Mouse (Mus musculus) ovary, postnatal 14 days (tissue): ENCODE measurements around the gene Glud1.
"Not testable (repeated sequence)": the region's sequence is repeated elsewhere in the genome, so short reads cannot be mapped to it uniquely, and the experiment has no call there.

ENCODE experiments used
- DNase-seq: peaks from one replicate; pipeline ENCODE4 v3.0.0; 2022; ENCODE audit warnings: low spot score

Glud1 gene

GRCm38 (mm10) chr14:34353326-34353725 lies 42.8 kb downstream of the Glud1 start:
- no peak for DNase-seq

GRCm38 (mm10) chr14:34354456-34354855 lies 43.9 kb downstream of the Glud1 start:
- no peak for DNase-seq

GRCm38 (mm10) chr14:34355301-34355700 lies 44.8 kb downstream of the Glud1 start, which contains the start of gene Fam25c:
TSS of gene Fam25c (minus strand) at chr14:34355433.
- DNase-seq, result no peak

GRCm38 (mm10) chr14:34357671-34358455 lies 47.3 kb downstream of the Glud1 start:
- no peak for DNase-seq

GRCm38 (mm10) chr14:34359676-34360244 lies 49.2 kb downstream of the Glud1 start:
- DNase-seq, result no peak

- DNase-seq, result no peak
Observed at GRCm38 (mm10) chr14:34360251-34360650, 49.7 kb downstream of the Glud1 start.

- DNase-seq, result no peak
Observed at GRCm38 (mm10) chr14:34362135-34362534, 51.6 kb downstream of the Glud1 start.

- DNase-seq, result peak; percentile 48
Observed at GRCm38 (mm10) chr14:34362726-34363445, 52.4 kb downstream of the Glud1 start.

- DNase-seq, result peak; percentile 37
Observed at GRCm38 (mm10) chr14:34363490-34364253, 53.1 kb downstream of the Glud1 start.

- DNase-seq, result not testable (repeated sequence)
Observed at GRCm38 (mm10) chr14:34364254-34365146, 54.0 kb downstream of the Glud1 start.

GRCm38 (mm10) chr14:34365147-34365507 lies 54.6 kb downstream of the Glud1 start:
- no peak for DNase-seq

- DNase-seq, result no peak
Observed at GRCm38 (mm10) chr14:34370203-34370602, 59.7 kb downstream of the Glud1 start.

- no peak for DNase-seq
Observed at GRCm38 (mm10) chr14:34370921-34371320, 60.4 kb downstream of the Glud1 start.

GRCm38 (mm10) chr14:34371763-34372162 lies 61.2 kb downstream of the Glud1 start:
- DNase-seq, result no peak

GRCm38 (mm10) chr14:34372646-34373045 lies 62.1 kb downstream of the Glud1 start:
- peak; percentile 59 for DNase-seq

GRCm38 (mm10) chr14:34373581-34373980 lies 63.1 kb downstream of the Glud1 start:
- no peak for DNase-seq

GRCm38 (mm10) chr14:34374577-34374976 lies 64.0 kb downstream of the Glud1 start, which contains the start of gene Sncg:
TSS of gene Sncg (minus strand) at chr14:34374789.
- no peak for DNase-seq

GRCm38 (mm10) chr14:34375415-34375904 lies 64.9 kb downstream of the Glud1 start, which contains the start of gene Mmrn2:
TSS of gene Mmrn2 (plus strand) at chr14:34375465.
- DNase-seq, result no peak

GRCm38 (mm10) chr14:34375941-34376340 lies 65.4 kb downstream of the Glud1 start:
- no peak for DNase-seq

GRCm38 (mm10) chr14:34377121-34377520 lies 66.6 kb downstream of the Glud1 start:
- no peak for DNase-seq
